Comparison of ENCODE assay signal across 7 mouse cellular contexts in the genomic region with DNA sequence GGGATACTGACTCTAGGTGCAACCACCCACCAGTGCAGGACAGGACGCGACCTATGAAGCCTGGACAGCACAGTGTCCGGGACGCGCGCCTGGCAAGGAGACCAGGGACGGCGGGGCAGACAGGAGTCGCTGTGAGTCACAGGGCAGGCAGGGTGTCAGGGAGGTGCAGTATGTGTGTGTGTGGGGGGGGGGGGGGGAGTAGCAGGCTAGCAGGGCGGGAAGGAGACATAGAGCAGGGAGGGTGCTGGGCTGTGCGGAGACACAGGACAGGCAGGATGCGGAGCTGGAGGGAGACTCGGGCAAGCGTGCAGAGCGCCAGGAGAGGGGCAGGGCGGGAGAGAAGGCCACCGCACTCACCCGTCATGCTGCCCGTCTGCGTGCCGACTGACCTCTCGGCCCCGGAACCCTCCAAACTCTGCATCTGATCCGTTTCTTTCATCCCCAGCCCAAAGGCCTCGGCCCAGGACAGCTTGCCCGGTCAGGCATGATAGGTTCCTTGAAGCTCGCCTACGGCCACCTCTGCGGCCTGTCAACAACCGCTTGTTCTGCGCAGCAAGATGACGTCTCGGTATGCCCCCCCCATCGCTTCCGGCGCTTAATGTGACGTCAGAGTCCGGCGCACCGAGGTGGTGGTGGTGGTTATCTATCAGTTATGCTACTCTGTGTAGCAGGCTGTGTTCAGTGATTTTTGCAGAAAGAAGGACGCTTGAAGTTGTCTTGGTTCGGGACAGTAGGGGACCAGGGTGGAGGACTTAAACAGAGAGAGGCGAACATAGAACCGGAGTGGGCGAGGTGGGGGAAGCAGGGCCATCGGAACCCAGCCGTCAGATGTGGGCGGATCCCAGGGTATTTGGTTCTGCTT. TPM values are rescaled to one million over a fixed set of nuclear protein-coding genes. Genes with fewer than 3 reads are reported as not detected.
DNase-seq lines count a peak whose midpoint lies in the region; ATAC-seq lines count a peak whose summit lies in the region.

A gene (minus strand): TSS at position 562 of the 862 bp plus-strand sequence.

- peak within 1 kb of the TSS; percentile 89 for H3K9ac ChIP-seq in midbrain, embryonic 13.5 days (replicated peaks)

- H3K9me3 ChIP-seq in embryonic facial prominence, embryonic 10.5 days = no peaks in the 10 kb centered on the region
- no peaks in the 10 kb centered on the region for H3K9me3 ChIP-seq in limb, embryonic 10.5 days (replicated peaks)
- H3K9me3 ChIP-seq in midbrain, embryonic 13.5 days = no peaks in the 10 kb centered on the region

- WGBS in embryonic facial prominence, embryonic 10.5 days = under 1% methylated on average over 48 of the region's 48 CpGs
- WGBS in limb, embryonic 10.5 days = under 1% methylated on average over 44 of the region's 48 CpGs
- under 1% methylated on average over 44 of the region's 48 CpGs for WGBS in midbrain, embryonic 13.5 days

- peak; percentile 95 for ATAC-seq in granulocyte monocyte progenitor cell, adult 5-6 weeks (replicated peaks; ENCODE audit: poor library complexity, severe bottlenecking)
- peak; percentile 94 for ATAC-seq in midbrain, embryonic 13.5 days

- DNase-seq in adrenal gland, postnatal 10 days = peak; percentile 99
- peak; percentile 94 for DNase-seq in embryonic facial prominence, embryonic 10.5 days (ENCODE audit: low spot score)
- DNase-seq in kidney, adult 11 months = peak; percentile 93
- DNase-seq in limb, embryonic 10.5 days (ENCODE audit: low spot score) = peak; percentile 98
- DNase-seq in spleen, adult 12 weeks (ENCODE audit: low spot score) = peak; percentile 96

- H3K4me2 ChIP-seq in midbrain, embryonic 13.5 days (replicated peaks) = peak within 1 kb of the TSS; percentile 94

- H3K4me3 ChIP-seq in embryonic facial prominence, embryonic 10.5 days = peak within 1 kb of the TSS; percentile 95
- peak within 1 kb of the TSS; percentile 92 for H3K4me3 ChIP-seq in limb, embryonic 10.5 days
- H3K4me3 ChIP-seq in midbrain, embryonic 13.5 days (replicated peaks) = peak within 1 kb of the TSS; percentile 94

- H3K27ac ChIP-seq in embryonic facial prominence, embryonic 10.5 days (replicated peaks) = peak within 1 kb of the TSS; percentile 84
- peak within 1 kb of the TSS; percentile 81 for H3K27ac ChIP-seq in limb, embryonic 10.5 days
- H3K27ac ChIP-seq in midbrain, embryonic 13.5 days = peak within 1 kb of the TSS; percentile 62

- peaks cover 8% of the 10 kb centered on the region; the same call in 1 of the 2 replicates for H3K36me3 ChIP-seq in embryonic facial prominence, embryonic 10.5 days (replicated peaks)
- H3K36me3 ChIP-seq in limb, embryonic 10.5 days = peaks cover 7% of the 10 kb centered on the region; the same call in 1 of the 2 replicates
- H3K36me3 ChIP-seq in midbrain, embryonic 13.5 days = peaks cover 8% of the 10 kb centered on the region; the same call in 1 of the 2 replicates

- H3K4me1 ChIP-seq in embryonic facial prominence, embryonic 10.5 days = peaks cover 14% of the 10 kb centered on the region
- peaks cover 13% of the 10 kb centered on the region for H3K4me1 ChIP-seq in limb, embryonic 10.5 days
- H3K4me1 ChIP-seq in midbrain, embryonic 13.5 days (replicated peaks) = peaks cover 13% of the 10 kb centered on the region

- H3K27me3 ChIP-seq in embryonic facial prominence, embryonic 10.5 days (replicated peaks; ENCODE audit: low read depth, poor library complexity, severe bottlenecking) = no peaks in the 10 kb centered on the region
- no peaks in the 10 kb centered on the region for H3K27me3 ChIP-seq in limb, embryonic 10.5 days (ENCODE audit: low read depth, poor library complexity, severe bottlenecking)
- H3K27me3 ChIP-seq in midbrain, embryonic 13.5 days = 0 out of 2 replicates have a peak, but pooled peaks cover 2% of the 10 kb centered on the region

RNA-seq across cellular contexts. Expression of the gene that starts here (rescaled TPM):
- total RNA-seq in adrenal gland, postnatal 10 days (2021) = 10 to 100 TPM; 59.4 to 61.1 TPM
- 24.7 and 28.9 TPM in 2 replicates for polyA plus RNA-seq in embryonic facial prominence, embryonic 10.5 days (2016; fragmentation: Nextera tagmentation; extraction: Ambion mirVana)
- 42.4 and 43.6 TPM in 2 replicates for total RNA-seq in granulocyte monocyte progenitor cell, adult 5-6 weeks (2014; fragmentation: Nextera tagmentation)
- 27.7 and 33.7 TPM in 2 replicates for total RNA-seq in granulocyte monocyte progenitor cell, adult 5-6 weeks (2017)
- 27.3 and 29.2 TPM in 2 replicates for polyA plus RNA-seq in limb, embryonic 10.5 days (2016; fragmentation: Nextera tagmentation; extraction: Ambion mirVana)
- polyA plus RNA-seq in midbrain, embryonic 13.5 days (2015; fragmentation: Nextera tagmentation; extraction: Ambion mirVana) = 36.4 and 41.9 TPM in 2 replicates

Comparison
In these comparisons a context has a peak if more than half of its experiments do, and no peak if none do; other contexts are left out.
1. Peak in every context shown above with its lines: DNase-seq, ATAC-seq, H3K4me3 ChIP-seq and H3K27ac ChIP-seq.